Mouse (Mus musculus) G1E-ER4 (cell line): ENCODE measurements around the gene Tmem170b. TPM values are rescaled to one million over a fixed set of nuclear protein-coding genes. Genes with fewer than 3 reads are reported as not detected.

Experiments
- GATA1 ChIP-seq: IDR thresholded peaks from one replicate; pipeline ENCODE4 v1.8.0; 2012; ENCODE audit warnings: low read length, inconsistent platforms
- polyA plus RNA-seq: library from polyadenylated mRNA; stranded (reverse); fragments of >175 nt; gene quantifications from 2 replicates; pipeline ENCODE4 v1.2.3, GENCODE M21; 2012

Tmem170b gene
- polyA plus RNA-seq, 1 experiment = 7.3 TPM

GRCm38 (mm10) chr13:41676836-41677186 is 71.1 kb downstream of the Tmem170b start:
- no peak for TF ChIP-seq GATA1

- no peak for TF ChIP-seq GATA1
Observed at GRCm38 (mm10) chr13:41680854-41681549, 75.3 kb downstream of the Tmem170b start.

DNA sequence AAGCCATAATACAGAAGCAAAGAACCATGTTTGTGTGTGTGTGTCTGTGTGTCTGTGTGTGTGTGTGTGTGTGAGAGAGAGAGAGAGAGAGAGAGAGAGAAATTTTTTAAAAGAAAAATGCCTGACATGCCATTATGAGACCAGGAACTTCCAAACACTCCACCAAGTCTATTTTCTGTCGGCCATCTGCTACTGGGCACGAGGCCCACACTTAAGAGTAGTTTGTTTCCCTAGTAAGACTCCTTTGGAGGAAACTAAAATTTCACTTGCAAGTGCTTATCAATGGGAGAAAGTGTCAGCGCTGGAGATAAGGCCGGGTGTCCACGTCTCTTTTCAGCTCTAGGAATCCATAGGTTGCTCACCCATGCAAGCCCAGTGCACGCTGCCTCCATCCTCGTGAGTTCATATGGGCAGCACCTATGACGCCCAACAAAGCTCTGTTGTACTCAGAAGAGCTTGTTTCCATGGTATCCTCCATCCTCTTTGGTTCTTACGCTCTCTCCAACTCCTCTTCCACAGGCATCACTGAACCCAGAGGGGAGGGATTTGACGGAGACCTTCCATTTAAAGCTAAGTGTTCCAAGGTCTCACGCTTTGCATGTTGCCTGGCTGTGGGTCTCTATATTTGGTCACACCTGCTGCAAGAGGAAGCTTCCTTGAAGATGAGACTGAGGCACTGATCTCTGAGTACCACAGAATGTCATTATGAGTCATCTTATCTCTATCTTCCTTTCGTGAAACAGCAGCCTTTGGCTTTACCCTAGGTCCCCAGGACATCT is 76.8 kb downstream of the Tmem170b start:
- TF ChIP-seq GATA1 = no peak

- TF ChIP-seq GATA1 = no peak
Observed at GRCm38 (mm10) chr13:41683356-41684012, 77.8 kb downstream of the Tmem170b start.

DNA sequence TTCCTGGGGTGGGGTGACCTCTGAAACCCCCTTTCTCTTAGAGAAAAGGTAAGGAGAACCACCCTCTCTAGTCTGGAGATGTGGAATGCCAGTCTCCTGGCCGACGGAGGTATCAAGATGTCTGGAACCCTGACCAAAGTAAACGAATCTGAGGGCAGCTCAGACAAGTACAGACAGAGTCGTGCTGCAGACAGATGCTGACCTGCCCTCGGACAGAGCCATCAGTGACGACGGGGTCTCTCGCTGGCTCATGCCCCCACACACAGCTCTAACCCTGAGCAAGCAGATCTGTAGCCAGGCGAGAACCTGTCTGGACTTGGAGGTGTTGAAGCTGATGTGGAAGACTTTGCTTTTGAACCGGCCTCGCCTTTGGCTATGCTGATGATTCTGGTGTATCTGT is 79.8 kb downstream of the Tmem170b start:
- TF ChIP-seq GATA1 = no peak

DNA sequence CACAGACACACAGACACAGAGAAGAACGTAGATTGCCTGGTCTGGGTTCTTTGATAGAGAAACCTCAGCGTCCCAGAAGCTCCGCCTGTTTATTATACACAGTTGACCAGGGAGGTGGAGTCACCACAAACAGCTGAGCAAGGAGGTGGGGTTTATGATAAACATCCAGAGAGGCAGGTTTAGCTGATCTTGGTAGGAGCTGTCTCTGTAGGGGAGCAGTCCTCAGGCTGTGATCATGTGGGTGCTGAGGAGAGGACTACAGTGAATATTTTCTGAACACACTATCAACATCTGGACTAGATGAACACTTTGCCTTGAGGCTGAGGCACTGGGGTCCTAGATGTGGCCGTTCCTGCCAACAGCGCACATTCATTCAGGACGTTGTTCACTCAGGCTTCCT is 83.3 kb downstream of the Tmem170b start:
- TF ChIP-seq GATA1 = no peak

- no peak for TF ChIP-seq GATA1
Observed at GRCm38 (mm10) chr13:41689598-41690045, 83.9 kb downstream of the Tmem170b start.

Other genes starting within 250 kb of the Tmem170b start
- gene Nedd9, start 118.5 kb upstream of the Tmem170b start, polyA plus RNA-seq = 0.02 and 0.16 TPM in 2 replicates
- not detected in 2 replicates for gene Adtrp, start 241.8 kb downstream of the Tmem170b start, polyA plus RNA-seq